Mouse (Mus musculus): Measurements from ENCODE around the gene Ankrd40.

DNA sequence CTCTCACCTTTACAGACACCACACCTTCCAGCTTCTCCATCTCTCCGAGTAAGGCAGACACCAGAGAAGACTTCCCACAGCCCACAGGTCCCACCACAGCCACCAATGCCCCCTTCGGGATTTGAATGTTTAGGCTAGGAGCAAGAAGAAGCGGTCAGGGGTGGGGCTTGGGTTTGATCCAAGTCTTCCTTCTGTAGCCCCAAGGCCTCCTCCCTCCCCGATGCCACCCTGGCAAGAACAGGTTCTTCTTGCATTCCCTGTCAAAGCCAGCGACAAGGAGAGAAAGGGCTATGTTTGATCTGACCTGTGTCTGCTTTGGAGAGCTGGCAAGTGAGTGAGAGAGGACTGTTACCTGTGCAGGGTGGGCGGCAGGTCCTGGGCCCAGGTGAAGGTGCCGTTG lies 35.9 kb downstream of the Ankrd40 start:
- no peak for TF ChIP-seq CTCF (IDR thresholded peaks at IDR 0.05; ENCODE audit: insufficient read depth, low read length)
- TF ChIP-seq POLR2A (IDR thresholded peaks at IDR 0.05; ENCODE audit: borderline replicate concordance, extremely low read depth, low read depth, low read length), result no peak
